Mouse (Mus musculus): Measurements from ENCODE around the gene Fpgs. TPM values are rescaled to one million over a fixed set of nuclear protein-coding genes. Genes with fewer than 3 reads are reported as not detected.

The Fpgs gene
- polyA plus RNA-seq, 1 experiment from 2014 or later = 19.3 TPM

GRCm38 (mm10) chr2:32737008-32737407, 33.1 kb upstream of the Fpgs start:
- Histone ChIP-seq H3K36me3 (no peaks in the 10 kb centered on the region), H3K4me2 (no peak overlapping the region), H3K27me3 (replicated peaks) (no peaks in the 10 kb centered on the region), H3K9me3 (replicated peaks) (no peaks in the 10 kb centered on the region), H3K4me3 (replicated peaks) (no peak overlapping the region), H3K27ac (replicated peaks) (no peak overlapping the region), H3K4me1 (peaks cover 26% of the 10 kb centered on the region), H3K9ac (replicated peaks) (no peak overlapping the region)
- ATAC-seq (ENCODE audit: low FRiP score) = no peak
- WGBS = 64% methylated on average over 6 of the region's 6 CpGs

GRCm38 (mm10) chr2:32736306-32736829, 32.4 kb upstream of the Fpgs start:
- H3K4me3 ChIP-seq (replicated peaks) = no peak overlapping the region
- no peaks in the 10 kb centered on the region for H3K9me3 ChIP-seq (replicated peaks)
- H3K4me2 ChIP-seq = no peak overlapping the region
- no peak overlapping the region for H3K27ac ChIP-seq (replicated peaks)
- no peak overlapping the region for H3K9ac ChIP-seq (replicated peaks)
- no peaks in the 10 kb centered on the region for H3K36me3 ChIP-seq
- H3K4me1 ChIP-seq = peaks cover 20% of the 10 kb centered on the region
- no peak for ATAC-seq (ENCODE audit: low FRiP score)
- no peaks in the 10 kb centered on the region for H3K27me3 ChIP-seq (replicated peaks)
- 37% methylated on average over 3 of the region's 3 CpGs for WGBS

GRCm38 (mm10) chr2:32734933-32735332, 31.0 kb upstream of the Fpgs start:
- no peak for ATAC-seq (ENCODE audit: low FRiP score)
- H3K27ac ChIP-seq (replicated peaks) = no peak overlapping the region
- no peaks in the 10 kb centered on the region for H3K27me3 ChIP-seq (replicated peaks)
- 60% methylated on average over 4 of the region's 4 CpGs for WGBS
- H3K9me3 ChIP-seq (replicated peaks) = no peaks in the 10 kb centered on the region
- no peak overlapping the region for H3K4me2 ChIP-seq
- no peak overlapping the region for H3K4me3 ChIP-seq (replicated peaks)
- H3K36me3 ChIP-seq = no peaks in the 10 kb centered on the region
- H3K4me1 ChIP-seq = peaks cover 11% of the 10 kb centered on the region; the same call in 1 of the 2 replicates
- H3K9ac ChIP-seq (replicated peaks) = no peak overlapping the region

GRCm38 (mm10) chr2:32734480-32734879, 30.5 kb upstream of the Fpgs start:
- no peak for ATAC-seq (ENCODE audit: low FRiP score)
- Histone ChIP-seq H3K27ac (replicated peaks) (0 out of 2 replicates have a peak overlapping the region, but pooled peaks have one; percentile 3), H3K9ac (replicated peaks) (no peak overlapping the region), H3K4me3 (replicated peaks) (no peak overlapping the region), H3K4me1 (peaks cover 6% of the 10 kb centered on the region; the same call in 1 of the 2 replicates), H3K36me3 (no peaks in the 10 kb centered on the region), H3K27me3 (replicated peaks) (no peaks in the 10 kb centered on the region), H3K4me2 (no peak overlapping the region), H3K9me3 (replicated peaks) (no peaks in the 10 kb centered on the region)
- WGBS = 51% methylated on average over 4 of the region's 4 CpGs

GRCm38 (mm10) chr2:32732695-32733094, 28.8 kb upstream of the Fpgs start:
- Histone ChIP-seq H3K4me2 (no peak overlapping the region), H3K9me3 (replicated peaks) (no peaks in the 10 kb centered on the region), H3K36me3 (no peaks in the 10 kb centered on the region), H3K4me1 (0 out of 2 replicates have a peak, but pooled peaks cover 3% of the 10 kb centered on the region), H3K9ac (replicated peaks) (no peak overlapping the region), H3K4me3 (replicated peaks) (no peak overlapping the region), H3K27me3 (replicated peaks) (no peaks in the 10 kb centered on the region), H3K27ac (replicated peaks) (no peak overlapping the region)
- 78% methylated on average over 6 of the region's 6 CpGs for WGBS
- no peak for ATAC-seq (ENCODE audit: low FRiP score)

GRCm38 (mm10) chr2:32731911-32732310, 28.0 kb upstream of the Fpgs start:
- Histone ChIP-seq H3K9me3 (replicated peaks) (no peaks in the 10 kb centered on the region), H3K27ac (replicated peaks) (0 out of 2 replicates have a peak overlapping the region, but pooled peaks have one; percentile 4), H3K9ac (replicated peaks) (no peak overlapping the region), H3K36me3 (no peaks in the 10 kb centered on the region), H3K27me3 (replicated peaks) (no peaks in the 10 kb centered on the region), H3K4me3 (replicated peaks) (no peak overlapping the region), H3K4me2 (no peak overlapping the region), H3K4me1 (peaks cover 6% of the 10 kb centered on the region; the same call in 1 of the 2 replicates)
- WGBS = 68% methylated on average over 4 of the region's 4 CpGs
- no peak for ATAC-seq (ENCODE audit: low FRiP score)

- Histone ChIP-seq H3K4me3 (replicated peaks) (no peak overlapping the region), H3K4me2 (peak overlapping the region; percentile 19; the same call in 1 of the 2 replicates), H3K27me3 (replicated peaks) (no peaks in the 10 kb centered on the region), H3K27ac (replicated peaks) (0 out of 2 replicates have a peak overlapping the region, but pooled peaks have one; percentile 39), H3K9ac (replicated peaks) (no peak overlapping the region), H3K4me1 (peaks cover 7% of the 10 kb centered on the region; the same call in 1 of the 2 replicates), H3K36me3 (no peaks in the 10 kb centered on the region), H3K9me3 (replicated peaks) (no peaks in the 10 kb centered on the region)
- no peak for ATAC-seq (ENCODE audit: low FRiP score)
- 57% methylated on average over 11 of the region's 11 CpGs for WGBS
Measured at GRCm38 (mm10) chr2:32730854-32731253, 26.9 kb upstream of the Fpgs start.

- no peak for ATAC-seq (ENCODE audit: low FRiP score)
- no peak overlapping the region for H3K27ac ChIP-seq (replicated peaks)
- H3K4me1 ChIP-seq = peaks cover 7% of the 10 kb centered on the region; the same call in 1 of the 2 replicates
- no peak overlapping the region for H3K4me3 ChIP-seq (replicated peaks)
- no peaks in the 10 kb centered on the region for H3K9me3 ChIP-seq (replicated peaks)
- no peaks in the 10 kb centered on the region for H3K36me3 ChIP-seq
- H3K4me2 ChIP-seq = peak overlapping the region; percentile 27; the same call in 1 of the 2 replicates
- H3K27me3 ChIP-seq (replicated peaks) = no peaks in the 10 kb centered on the region
- 65% methylated on average over 4 of the region's 4 CpGs for WGBS
- no peak overlapping the region for H3K9ac ChIP-seq (replicated peaks)
Measured at GRCm38 (mm10) chr2:32729547-32729946, 25.6 kb upstream of the Fpgs start.

GRCm38 (mm10) chr2:32728463-32728862, 24.5 kb upstream of the Fpgs start:
- Histone ChIP-seq H3K4me3 (replicated peaks) (peak overlapping the region; percentile 33), H3K9ac (replicated peaks) (no peak overlapping the region), H3K27ac (replicated peaks) (peak overlapping the region; percentile 42), H3K9me3 (replicated peaks) (no peaks in the 10 kb centered on the region), H3K4me2 (peak overlapping the region; percentile 52), H3K36me3 (no peaks in the 10 kb centered on the region), H3K27me3 (replicated peaks) (no peaks in the 10 kb centered on the region), H3K4me1 (peaks cover 7% of the 10 kb centered on the region; the same call in 1 of the 2 replicates)
- no peak for ATAC-seq (ENCODE audit: low FRiP score)
- 59% methylated on average over 7 of the region's 7 CpGs for WGBS

GRCm38 (mm10) chr2:32727435-32727834, 23.5 kb upstream of the Fpgs start:
- no peaks in the 10 kb centered on the region for H3K9me3 ChIP-seq (replicated peaks)
- 1% methylated on average over 16 of the region's 16 CpGs for WGBS
- peak overlapping the region; percentile 33 for H3K4me3 ChIP-seq (replicated peaks)
- ATAC-seq (ENCODE audit: low FRiP score) = peak; percentile 95
- H3K4me1 ChIP-seq = peaks cover 7% of the 10 kb centered on the region; the same call in 1 of the 2 replicates
- H3K27me3 ChIP-seq (replicated peaks) = no peaks in the 10 kb centered on the region
- H3K4me2 ChIP-seq = peak overlapping the region; percentile 52
- peak overlapping the region; percentile 42 for H3K27ac ChIP-seq (replicated peaks)
- H3K9ac ChIP-seq (replicated peaks) = peak overlapping the region; percentile 9; the same call in 1 of the 2 replicates
- no peaks in the 10 kb centered on the region for H3K36me3 ChIP-seq

GRCm38 (mm10) chr2:32724832-32725790, 21.2 kb upstream of the Fpgs start:
- Histone ChIP-seq H3K9ac (replicated peaks) (no peak overlapping the region), H3K9me3 (replicated peaks) (no peaks in the 10 kb centered on the region), H3K4me1 (peaks cover 4% of the 10 kb centered on the region; the same call in 1 of the 2 replicates), H3K27ac (replicated peaks) (no peak overlapping the region), H3K36me3 (no peaks in the 10 kb centered on the region), H3K4me2 (no peak overlapping the region), H3K27me3 (replicated peaks) (no peaks in the 10 kb centered on the region), H3K4me3 (replicated peaks) (no peak overlapping the region)
- no peak for ATAC-seq (ENCODE audit: low FRiP score)
- WGBS = 83% methylated on average over 16 of the region's 16 CpGs
